Mouse (Mus musculus) testis, postnatal 10 days (tissue): ENCODE measurements around the gene Wdr92.
A peak's percentile ranks its signal among the peaks of the same experiment; 100 is the strongest.

Source experiments
- DNase-seq: peaks from one replicate; pipeline ENCODE4 v3.0.0; 2021; ENCODE audit warnings: low spot score

The Wdr92 gene

DNA sequence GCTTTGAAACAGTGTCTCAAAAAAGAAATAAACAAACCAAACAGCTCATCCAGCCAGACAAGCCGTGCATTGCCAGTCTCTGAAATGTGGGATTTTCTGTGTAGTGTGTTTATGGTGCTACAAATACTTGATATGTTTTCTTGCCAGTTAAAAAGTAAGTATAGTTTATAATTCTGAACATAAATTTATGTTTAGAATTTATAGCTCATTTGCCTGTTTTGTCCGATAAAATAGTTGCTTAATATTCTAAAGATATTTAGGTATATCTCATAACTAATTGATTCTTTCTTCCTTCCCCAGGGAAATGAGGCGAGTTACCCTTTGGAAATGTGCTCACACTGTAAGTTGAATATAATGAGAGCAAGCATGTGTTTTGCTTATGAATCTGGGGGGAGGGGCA lies at the start of gene Wdr92:
TSS of gene Wdr92 (plus strand) at position 301 of the 400 bp plus-strand sequence.
- DNase-seq: no peak

DNA sequence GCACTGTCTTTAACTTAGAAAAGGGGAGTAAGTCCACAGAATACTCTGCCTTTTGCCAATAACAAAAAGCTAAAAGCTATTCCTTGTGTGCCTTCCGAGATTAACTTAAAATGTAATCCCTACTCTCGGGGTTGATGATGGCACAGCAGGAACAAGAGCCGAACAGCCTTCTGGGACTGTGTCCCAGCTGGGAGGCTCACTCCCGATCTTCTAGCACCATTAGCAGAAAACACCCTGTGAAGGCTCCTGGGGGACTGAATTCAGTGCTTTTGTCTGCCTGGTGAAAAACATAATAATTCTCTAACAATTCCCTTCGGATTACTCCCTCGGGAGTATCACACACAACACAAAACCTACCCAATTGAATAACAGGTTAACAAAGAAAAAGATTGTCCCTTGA lies 46.3 kb upstream of the Wdr92 start:
- DNase-seq: no peak

DNA sequence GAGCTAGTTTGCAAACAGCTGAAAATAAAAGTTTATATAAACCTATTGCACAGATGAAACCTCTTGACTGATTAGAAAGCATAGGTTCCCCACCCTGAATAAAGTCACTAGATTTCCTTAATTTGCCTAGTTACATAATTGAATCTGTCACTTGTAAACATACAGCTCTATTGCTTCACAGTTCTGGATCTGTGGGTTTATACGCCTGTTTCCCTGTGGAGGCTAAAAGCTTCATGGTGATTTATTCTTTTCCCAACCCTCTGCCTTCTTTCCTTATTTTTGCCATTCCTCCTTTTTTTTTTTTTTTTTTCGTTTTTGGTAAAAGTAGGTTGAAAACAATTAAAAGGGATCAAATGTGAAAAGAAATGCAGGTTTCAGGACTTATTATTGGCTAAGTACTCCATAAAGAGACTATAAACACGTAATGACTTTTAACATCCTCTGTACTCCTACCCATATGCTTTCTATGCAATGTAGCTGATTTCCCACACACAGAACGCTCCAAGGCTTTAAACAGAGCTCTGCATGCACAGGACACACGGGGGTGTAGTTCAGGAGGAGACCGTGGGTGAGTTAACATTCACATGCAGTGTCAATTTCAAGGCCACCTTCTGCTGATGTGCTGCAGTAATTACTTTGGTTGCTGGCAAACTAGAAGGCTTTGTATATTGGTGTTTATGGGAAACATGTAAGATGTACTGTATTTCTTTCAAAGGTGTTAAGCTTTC lies 43.4 kb upstream of the Wdr92 start:
- no peak for DNase-seq

DNA sequence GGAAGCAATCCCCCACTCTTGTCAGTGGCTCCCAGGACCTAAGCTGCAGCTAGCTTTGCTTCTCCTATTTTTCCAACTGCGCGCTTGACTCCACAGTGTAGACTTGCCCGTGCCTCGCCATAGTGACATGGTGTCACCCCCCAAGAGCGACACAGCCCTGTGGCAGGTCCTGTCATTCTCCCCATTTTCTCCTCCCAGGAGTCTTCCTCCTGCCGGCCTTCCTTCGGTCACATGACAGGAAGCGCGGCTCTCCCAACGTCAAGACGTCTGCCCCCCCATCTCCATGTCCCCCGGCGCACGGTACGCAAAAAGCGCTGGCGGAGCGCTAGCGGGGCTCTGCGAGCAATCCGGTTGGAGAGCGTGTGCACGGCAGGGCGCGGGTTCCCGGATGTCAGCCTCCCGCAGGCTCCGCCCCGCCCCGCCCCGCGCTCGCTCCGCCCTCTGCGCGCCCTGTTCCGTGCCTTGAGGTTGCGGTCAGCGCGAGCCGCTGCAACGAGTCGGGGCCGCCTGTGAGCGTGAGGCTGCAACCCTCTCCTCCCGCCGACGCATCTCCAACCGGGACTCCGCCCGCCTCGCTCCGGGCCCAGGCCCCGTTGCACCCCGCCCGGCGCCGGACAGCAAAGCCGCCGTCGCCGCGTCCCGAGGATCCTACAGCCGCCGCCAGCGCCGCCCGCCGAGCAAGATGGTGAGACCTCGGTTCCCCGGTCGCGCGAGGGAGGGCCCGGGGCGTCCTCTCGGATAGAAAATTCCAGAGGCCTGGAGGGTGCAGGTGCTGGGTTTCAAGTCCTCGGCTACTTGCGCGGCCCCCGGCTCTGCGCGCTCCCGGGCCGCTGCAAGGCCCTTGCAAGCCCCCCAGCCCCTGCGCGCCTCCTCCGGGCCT lies 22.8 kb upstream of the Wdr92 start, which contains the start of gene Ppp3r1:
TSS of gene Ppp3r1 (plus strand) at position 406 of the 880 bp plus-strand sequence.
- DNase-seq: peak; percentile 99

DNA sequence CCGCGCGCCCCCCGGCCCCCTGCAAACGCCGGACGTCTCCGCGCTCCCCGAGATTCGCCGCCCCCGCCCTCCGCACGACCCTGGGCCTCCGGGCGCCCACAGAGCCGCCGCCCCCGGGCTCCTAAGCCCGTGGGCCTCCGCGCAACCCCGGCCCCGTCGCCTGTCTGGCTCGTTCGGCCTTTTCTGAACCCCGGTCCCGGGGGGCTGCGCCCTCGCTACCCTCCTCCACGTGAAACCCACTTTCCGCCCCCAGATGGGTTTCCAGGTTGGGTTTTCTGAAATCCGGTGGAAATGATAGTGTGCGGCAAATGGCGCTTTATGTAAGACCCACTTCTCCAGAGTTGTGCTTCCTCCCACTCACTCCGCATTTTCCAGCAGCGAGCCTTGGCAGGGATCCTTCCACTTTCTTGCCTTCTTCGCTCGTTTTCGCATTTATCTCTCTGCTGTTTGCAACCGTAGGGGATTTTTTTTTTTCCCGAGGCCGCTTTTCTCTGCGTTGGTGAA lies 22.1 kb upstream of the Wdr92 start:
- DNase-seq: peak; percentile 72

DNA sequence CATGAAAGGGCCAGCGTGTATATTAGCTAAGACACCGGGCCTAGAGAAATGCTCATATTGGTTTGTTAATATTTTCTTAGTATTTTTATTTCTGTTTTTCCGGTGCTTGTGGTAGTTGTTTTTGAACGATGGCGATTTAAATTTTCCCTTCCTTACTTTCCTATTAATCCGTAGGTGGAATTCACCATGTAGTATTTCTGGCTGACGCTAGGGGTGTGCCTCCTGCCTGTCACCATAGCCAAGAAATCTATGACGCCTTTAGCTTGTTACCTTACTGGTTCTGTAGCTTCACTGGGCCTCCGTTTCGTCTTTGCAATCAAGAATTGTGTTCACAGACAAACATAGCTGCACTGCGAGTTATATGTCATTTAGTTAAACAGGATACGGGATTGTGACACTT lies 21.7 kb upstream of the Wdr92 start:
- DNase-seq: peak; percentile 45

DNA sequence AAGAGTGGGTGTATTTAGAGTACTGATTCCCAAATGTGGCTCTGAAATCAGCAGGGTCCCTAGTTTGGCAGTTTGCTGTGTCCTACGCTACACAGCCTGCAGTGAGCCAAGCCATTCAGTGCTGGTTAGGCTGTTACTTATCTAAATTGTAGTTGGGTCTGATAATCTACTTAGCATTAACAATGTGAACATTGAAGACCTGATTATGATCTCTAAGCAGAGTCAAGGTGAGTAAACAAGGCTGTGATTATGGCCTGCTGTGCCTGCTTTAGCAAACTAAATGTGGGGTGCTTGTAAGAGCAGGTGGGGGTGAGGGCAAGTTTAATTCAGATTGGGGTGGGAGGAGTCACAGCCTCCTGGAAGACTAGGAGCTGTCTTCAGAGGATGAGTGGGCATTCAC lies 18.0 kb upstream of the Wdr92 start:
- no peak for DNase-seq

DNA sequence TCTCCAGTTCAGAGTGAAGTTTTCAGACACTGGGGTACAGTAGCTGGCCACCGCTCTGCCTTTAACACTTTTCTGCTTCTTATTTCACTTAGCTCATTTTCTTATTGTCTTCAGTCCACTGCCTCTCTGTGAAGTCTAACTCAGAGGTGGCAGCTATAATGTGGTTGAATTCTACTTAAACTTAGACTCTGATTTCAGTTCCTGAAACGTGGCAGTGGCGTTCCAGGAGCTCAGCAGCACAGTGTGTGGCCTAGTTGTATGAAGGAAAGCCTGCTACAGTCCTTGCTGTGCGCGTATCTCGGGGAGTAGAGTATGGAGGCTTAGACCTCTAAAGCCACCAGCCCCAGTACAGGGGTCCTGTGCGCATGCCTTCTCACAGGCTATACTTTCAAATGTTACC lies 15.3 kb upstream of the Wdr92 start:
- no peak for DNase-seq

DNA sequence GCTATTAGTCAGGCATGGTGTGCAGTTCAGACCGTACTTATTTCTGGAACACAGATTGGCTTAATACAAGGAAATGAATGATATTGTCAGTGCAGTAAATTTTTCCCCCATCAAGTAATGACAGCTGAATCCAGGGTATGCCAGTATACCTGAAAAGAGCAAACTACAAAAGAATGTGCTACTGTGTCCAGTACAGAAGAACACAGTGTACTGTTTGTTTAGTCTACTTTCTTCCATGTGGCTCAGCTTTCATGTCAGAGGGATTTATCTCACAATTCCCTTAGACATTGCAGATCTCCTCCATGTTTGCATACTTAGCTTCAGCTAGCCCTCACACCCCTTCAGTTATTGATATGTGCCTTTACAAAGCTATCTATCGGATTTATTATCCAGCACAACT lies 12.6 kb upstream of the Wdr92 start:
- no peak for DNase-seq

DNA sequence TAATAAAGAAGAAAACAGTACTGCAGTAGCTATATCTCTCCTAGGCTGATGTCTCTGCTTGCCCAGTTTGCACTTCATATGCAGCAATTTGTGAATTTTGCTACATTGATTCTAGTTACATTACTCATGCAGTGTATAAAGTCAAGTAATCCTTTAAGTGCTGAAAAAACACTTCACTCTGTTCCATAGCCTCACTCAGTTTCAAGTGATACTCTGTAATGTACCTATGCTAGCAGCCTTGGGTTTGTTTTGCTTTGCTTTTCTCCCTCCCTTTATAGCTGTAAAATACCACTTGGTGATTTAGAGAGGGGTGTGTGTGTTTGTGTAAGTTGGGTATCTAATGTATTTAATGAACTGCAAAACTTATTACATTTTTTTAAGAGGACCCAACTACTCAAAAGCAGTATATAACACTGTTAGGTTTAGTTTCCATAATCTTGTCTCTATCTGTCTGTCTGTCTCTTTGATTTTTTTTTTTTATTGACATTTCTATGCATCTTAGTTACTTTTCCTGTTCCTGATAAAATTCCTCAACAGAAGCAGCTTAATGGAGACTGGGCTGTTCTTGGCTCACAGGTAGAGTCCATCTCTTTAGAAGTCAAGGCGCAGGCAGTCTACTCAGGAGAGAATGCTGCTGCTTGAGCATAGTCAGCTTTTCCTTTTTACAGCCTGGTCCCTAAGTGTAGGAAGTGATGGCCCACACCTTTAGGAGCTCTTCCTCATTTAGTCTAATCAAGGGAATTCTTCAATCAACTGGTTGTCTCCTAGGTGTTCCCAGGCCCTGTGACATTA lies 10.8 kb upstream of the Wdr92 start:
- no peak for DNase-seq

DNA sequence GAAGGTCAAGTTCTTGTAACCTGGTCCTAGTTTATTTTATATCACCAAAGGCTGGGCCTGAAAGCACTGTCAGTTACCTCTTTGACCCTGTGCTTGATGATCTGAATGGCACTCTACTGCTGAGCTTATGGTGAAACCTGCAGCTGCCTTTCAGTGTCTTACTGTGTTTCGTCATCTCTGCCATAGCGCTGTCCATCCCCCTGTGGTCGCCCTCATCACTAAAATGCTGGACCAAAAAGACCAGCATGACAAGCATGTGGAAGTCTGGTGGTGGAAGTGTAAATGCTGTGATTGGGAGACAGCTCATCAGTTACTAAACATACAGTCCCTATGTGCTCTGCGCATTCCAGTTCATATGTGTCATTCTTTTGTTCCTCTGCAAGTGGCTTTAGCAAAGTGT lies 9.6 kb upstream of the Wdr92 start:
- DNase-seq: no peak

DNA sequence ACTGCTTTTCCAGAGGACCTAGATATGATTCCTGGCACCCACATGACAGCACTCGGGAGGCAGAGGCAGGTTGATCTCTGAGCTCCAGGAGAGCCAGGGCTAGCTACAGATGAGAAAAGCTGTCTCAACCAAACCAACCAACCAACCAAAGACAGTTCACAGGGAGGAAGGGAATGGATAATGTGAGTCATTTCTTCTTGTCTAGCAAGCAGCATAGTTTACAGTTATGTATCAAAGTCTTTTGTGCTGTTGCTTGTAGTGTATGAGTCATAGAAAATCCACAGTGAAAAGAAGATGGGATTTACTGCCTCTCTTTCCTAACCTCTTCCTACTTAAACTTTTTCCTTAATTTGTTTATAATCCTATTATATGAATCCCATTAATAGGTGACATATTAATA lies 5.3 kb upstream of the Wdr92 start:
- DNase-seq: no peak

DNA sequence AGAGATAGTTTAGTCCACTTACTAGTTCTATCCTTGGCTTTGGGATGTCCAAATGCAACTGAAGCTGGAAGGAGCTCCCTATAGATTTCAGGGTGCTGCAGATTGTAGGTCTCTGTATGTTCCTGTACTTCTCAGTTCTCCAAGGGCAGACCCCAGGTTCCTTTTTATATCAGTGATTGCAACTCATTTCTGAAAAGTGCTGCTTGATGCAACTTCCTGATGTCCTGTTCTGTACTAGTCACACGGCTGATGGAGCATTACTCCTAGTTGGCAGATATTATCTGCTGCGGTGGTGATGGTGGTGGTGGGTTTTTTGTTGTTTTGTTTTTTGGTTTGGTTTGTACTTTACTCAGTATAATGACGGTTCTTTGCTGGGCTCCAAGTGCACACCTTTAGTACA lies 1.2 kb upstream of the Wdr92 start:
- DNase-seq: no peak

DNA sequence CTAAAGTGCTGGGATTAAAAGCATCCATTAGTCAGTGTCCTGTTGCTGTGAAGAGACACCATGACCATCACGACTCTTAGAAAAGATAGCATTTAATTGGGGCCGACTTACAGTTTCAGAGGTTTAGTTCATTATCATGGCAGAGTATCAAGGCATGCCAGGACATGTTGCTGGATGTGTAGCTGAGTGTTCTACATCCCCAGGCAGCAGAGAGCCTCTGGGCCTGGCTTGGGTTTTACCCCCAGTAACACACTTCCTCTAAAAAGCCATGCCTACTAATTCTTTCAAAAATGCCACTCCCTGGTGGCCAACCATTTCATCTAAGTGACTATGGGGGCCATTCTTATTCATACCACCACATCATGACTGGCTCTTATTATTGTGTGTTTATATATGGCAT lies 1.3 kb downstream of the Wdr92 start:
- DNase-seq: no peak

DNA sequence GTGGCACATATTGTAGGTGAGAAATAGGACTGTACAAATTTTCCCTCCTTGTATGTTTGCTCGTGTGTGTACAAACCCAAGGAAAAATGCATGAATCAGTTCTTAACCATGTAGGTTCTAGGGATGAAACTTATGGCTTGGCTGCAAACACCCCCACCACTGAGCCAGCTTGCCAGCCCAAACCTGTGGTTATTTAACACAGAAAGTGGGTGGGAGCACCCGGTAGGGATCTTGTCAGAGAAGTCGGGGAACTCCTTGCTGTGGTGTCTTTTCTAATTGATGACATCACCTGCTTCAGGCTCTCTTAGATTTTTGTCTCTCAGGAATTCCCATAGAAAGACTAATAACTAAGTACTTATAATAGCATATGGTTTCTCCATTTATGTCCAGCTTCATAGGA lies 5.7 kb downstream of the Wdr92 start:
- DNase-seq: no peak

DNA sequence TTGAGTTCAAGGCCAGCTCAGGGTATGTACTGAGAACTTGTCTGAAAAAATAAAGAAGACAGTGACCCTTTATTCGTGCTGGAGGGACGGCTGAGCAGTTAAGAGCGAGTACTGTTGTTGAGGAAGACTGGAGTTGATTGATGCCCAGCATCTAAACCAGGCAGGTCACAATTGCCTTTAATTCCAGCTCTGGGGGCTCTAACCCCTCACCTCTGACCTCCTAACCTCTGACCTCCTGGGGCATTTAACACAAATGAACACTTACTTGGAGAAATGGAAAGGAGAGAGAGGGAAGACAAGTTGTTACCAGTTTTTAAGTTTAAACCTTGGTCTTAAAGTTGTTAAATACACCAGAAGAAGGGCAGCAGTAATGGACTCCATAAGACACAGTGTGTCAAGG lies 6.9 kb downstream of the Wdr92 start:
- DNase-seq: no peak

DNA sequence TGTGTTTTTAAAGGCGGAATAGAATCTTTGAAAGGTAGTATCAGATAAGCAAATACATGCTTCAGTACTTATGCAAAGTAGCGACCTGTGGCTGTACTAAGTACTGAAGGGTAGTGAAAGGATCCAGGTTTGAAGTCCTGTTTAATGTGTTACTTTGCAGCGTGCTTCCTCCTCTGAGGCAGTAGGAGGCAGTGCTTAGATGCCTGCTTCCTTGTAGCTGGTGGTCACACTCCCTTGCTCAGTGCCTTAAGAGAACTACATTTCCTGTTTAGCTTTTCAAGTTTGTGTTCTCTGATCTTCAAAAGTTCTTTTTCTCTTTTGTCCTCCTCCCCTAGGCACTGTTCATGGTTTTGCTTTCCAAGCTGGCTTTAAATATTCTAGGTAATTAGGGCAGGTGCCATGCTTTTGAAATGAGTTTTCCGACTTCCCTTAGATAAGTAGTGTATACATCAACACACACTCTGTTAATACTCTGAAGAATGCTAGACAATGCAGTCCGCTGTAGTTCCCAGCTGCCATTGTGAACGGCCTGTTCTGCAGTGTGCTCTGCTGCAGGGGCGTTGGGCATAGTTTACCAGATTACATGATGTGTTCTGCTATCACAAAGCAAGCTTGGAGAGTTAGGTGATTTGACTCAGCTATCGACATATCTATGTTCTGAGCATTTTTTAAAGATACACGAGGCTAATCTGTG lies 10.4 kb downstream of the Wdr92 start:
- no peak for DNase-seq

DNA sequence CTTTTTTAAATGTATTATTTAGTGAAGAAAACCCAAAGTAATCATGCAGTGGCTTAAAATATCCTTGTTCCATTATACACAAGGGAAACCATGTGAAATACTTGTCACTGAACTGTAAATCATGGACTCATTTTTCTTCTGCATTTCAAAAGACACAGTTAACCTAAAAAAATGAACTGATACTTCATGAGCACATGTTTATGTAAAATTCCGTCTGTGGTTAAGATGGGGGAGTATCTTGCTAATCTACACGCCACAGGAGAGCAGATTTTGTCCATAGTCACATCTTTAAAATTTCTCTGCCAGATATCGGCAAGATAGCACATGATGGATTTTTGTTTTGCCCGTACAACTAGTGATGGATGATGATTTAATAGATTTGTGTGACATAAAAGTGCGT lies 17.3 kb downstream of the Wdr92 start:
- no peak for DNase-seq

DNA sequence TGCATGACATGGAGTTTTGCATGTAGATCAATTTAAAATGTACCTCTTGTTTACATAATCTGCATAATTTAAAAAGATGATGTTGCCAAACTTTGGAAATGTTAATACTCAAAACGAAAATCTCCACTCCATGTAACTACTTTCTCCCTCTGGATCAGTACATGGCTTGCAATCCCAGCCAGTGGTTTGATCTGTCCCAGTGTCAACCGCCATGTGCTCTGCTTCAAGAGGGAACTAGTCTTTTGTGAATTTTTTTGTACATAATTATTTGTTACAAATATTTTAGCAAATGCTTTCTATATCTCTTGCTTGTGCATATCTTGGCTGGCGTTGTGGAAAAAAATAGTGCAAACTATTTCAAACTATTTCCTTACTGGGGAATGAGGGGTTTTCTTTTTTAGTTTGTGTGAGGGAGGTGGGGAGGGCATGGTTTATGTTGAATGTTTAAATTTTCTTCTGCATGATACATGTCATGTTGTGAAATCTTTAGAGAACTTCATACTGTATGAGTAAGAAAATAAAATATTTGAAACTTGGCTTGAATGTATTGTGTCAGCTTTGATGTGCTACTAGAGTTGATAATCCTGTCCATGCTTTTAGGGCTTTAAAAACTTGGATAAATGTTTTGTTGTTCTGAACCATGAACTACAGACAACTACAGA lies 18.1 kb downstream of the Wdr92 start:
- DNase-seq: no peak

DNA sequence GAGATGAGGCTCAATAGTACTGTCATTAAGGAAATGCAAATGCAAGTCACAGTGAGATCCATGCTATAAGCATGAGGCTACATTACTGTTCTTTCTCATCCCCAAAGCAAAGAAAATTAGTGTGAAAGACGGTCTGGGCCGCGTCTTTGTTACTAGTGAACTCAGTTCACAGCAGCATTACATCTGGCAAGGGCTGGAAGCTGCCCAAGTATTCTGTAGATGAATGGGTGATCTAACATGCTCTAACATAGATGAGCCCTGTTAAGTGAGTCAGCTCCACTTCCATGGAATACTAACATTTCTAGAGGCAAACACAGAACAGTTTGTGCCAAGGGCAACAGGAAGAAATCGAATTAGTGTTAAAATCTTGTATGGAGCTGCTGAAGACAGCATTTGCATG lies 19.0 kb downstream of the Wdr92 start:
- DNase-seq: no peak

DNA sequence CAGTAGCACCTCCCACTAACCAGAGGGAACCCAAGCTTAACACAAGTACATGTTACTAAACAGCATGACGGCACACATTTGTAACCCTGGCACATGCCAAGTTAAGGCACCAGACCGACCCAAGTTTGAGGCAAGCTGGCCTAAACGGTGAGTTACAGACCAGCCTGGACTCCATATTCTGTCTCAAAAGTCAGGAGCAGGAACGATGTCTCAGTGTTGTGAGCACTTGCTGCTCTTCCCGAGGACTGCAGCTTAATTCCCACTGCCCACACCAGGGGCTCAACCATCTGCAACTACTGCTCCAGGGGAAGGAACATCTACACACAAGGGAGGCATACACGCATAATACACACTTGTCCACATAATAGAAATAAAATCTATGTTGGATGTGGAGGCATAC lies 20.6 kb downstream of the Wdr92 start:
- DNase-seq: no peak
